In the genomic region with DNA sequence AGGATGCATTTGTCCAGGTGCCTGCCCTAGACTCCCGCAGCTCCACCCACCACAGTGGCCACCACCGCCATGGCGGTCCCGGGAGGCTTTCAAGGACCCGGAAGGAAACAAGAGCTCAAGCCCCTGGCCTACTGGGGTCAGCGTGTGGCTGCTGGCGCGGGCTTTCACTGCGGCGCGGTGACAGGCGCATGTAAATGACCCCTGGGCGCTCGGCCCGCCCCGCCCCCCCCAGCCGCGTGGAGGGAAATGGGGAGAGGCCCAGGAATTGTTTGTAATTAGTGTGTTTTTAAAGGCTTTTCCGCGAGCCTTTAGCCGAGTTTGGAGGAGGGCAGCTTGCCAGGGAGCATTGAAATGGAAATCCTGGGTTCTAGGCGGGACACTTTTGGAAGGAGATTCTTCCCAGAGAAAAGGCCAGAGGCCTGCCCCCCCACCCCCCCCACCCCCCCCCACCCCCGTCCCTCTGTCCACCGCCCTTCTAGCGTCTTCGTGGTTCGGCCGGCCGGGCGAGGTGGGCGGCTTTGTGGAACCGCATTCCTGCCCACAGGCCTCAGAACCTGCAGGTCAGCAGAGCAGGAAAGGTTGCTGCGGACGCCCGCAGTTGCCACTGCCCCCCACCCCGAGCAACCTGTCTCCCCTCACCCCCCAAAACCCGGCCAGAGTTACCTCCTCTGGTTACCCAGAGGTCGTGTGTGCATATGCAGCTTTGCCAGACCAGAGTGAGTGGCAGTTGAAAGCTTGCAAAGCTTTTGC, we compare ENCODE assay signal across 9 mouse cellular contexts. TPM values are rescaled to one million over a fixed set of nuclear protein-coding genes. Genes with fewer than 3 reads are reported as not detected.
DNase-seq lines count a peak whose midpoint lies in the region; ATAC-seq lines count a peak whose summit lies in the region.
"Had no signal": no experiment of that assay in that cellular context is flagged by ENCODE, and none has a peak within 500 bp of the region (broad histone marks: within the 10 kb centered on the region; RNA-seq: fewer than 3 reads in every experiment).

No protein-coding gene starts in this region.

- H3K9me3 ChIP-seq in heart, embryonic 15.5 days (replicated peaks): no peaks in the 10 kb centered on the region
- H3K9me3 ChIP-seq in embryonic facial prominence, embryonic 15.5 days (replicated peaks): no peaks in the 10 kb centered on the region
- no peaks in the 10 kb centered on the region for H3K9me3 ChIP-seq in midbrain, embryonic 16.5 days (replicated peaks; ENCODE audit: control insufficient read depth, low read length, poor library complexity, severe bottlenecking)

- H3K27ac ChIP-seq in heart, embryonic 15.5 days: no peak overlapping the region
- H3K27ac ChIP-seq in embryonic facial prominence, embryonic 15.5 days (replicated peaks): peak overlapping the region; percentile 51
- no peak overlapping the region for H3K27ac ChIP-seq in midbrain, embryonic 16.5 days (ENCODE audit: low read length)

- no peaks in the 10 kb centered on the region for H3K36me3 ChIP-seq in heart, embryonic 15.5 days
- H3K36me3 ChIP-seq in embryonic facial prominence, embryonic 15.5 days: no peaks in the 10 kb centered on the region
- H3K36me3 ChIP-seq in midbrain, embryonic 16.5 days (ENCODE audit: control insufficient read depth, insufficient read depth, low read length): no peaks in the 10 kb centered on the region

- H3K4me1 ChIP-seq in heart, embryonic 15.5 days (replicated peaks): peaks cover 6% of the 10 kb centered on the region
- peaks cover 12% of the 10 kb centered on the region for H3K4me1 ChIP-seq in embryonic facial prominence, embryonic 15.5 days
- 0 out of 2 replicates have a peak, but pooled peaks cover 3% of the 10 kb centered on the region for H3K4me1 ChIP-seq in midbrain, embryonic 16.5 days (ENCODE audit: control insufficient read depth, insufficient read depth, low read length)

- H3K4me2 ChIP-seq in heart, embryonic 15.5 days: peak overlapping the region; percentile 23
- 0 out of 2 replicates have a peak overlapping the region, but pooled peaks have one; percentile 15 for H3K4me2 ChIP-seq in embryonic facial prominence, embryonic 15.5 days (replicated peaks)
- H3K4me2 ChIP-seq in midbrain, embryonic 16.5 days (ENCODE audit: low read length): 0 out of 2 replicates have a peak overlapping the region, but pooled peaks have one; percentile 14

- intact Hi-C loops in heart, postnatal 14 days (cut with DNase I): no loop called here

- ATAC-seq in heart, embryonic 15.5 days (replicated peaks; ENCODE audit: insufficient number of reproducible peaks, insufficient read depth, low FRiP score, low read depth): no peak; the same call in 1 of the 2 replicates
- ATAC-seq in embryonic facial prominence, embryonic 15.5 days (ENCODE audit: insufficient number of reproducible peaks, low FRiP score, low TSS enrichment, low read depth): 0 out of 2 replicates have a peak, but pooled peaks have one; percentile 19
- ATAC-seq in midbrain, embryonic 16.5 days: peak; percentile 21; the same call in 1 of the 2 replicates

- 22% methylated on average over 34 of the region's 38 CpGs for WGBS in heart, embryonic 15.5 days
- WGBS in embryonic facial prominence, embryonic 15.5 days: 21% methylated on average over 29 of the region's 38 CpGs
- WGBS in midbrain, embryonic 16.5 days: 25% methylated on average over 37 of the region's 38 CpGs

- H3K9ac ChIP-seq in heart, embryonic 15.5 days: no peak overlapping the region
- H3K9ac ChIP-seq in embryonic facial prominence, embryonic 15.5 days: no peak overlapping the region
- no peak overlapping the region for H3K9ac ChIP-seq in midbrain, embryonic 16.5 days (ENCODE audit: low read depth, low read length)

- no peak for DNase-seq in heart, postnatal 14 days
- peak; percentile 54 for DNase-seq in kidney, postnatal 14 days
- DNase-seq in cerebellum, adult 8-10 months: no peak
- no peak for DNase-seq in layer of hippocampus, adult 9-11 months
- no peak for DNase-seq in MN1 (ENCODE audit: low spot score)

- peaks cover 25% of the 10 kb centered on the region for H3K27me3 ChIP-seq in heart, embryonic 15.5 days
- peaks cover 22% of the 10 kb centered on the region for H3K27me3 ChIP-seq in embryonic facial prominence, embryonic 15.5 days
- H3K27me3 ChIP-seq in midbrain, embryonic 16.5 days (ENCODE audit: control insufficient read depth, insufficient read depth, low read depth, low read length): peaks cover 12% of the 10 kb centered on the region; the same call in 1 of the 2 replicates
- H3K27me3 ChIP-seq: CH12.LX had no signal

- no peak overlapping the region for H3K4me3 ChIP-seq in heart, embryonic 15.5 days
- H3K4me3 ChIP-seq in embryonic facial prominence, embryonic 15.5 days (replicated peaks): no peak overlapping the region
- H3K4me3 ChIP-seq in midbrain, embryonic 16.5 days (ENCODE audit: low read depth, low read length): no peak overlapping the region

RNA-seq across cellular contexts. Expression of a gene that starts 28.1 kb away (rescaled TPM):
- 85.7 and 91.5 TPM in 2 replicates for polyA plus RNA-seq in heart, embryonic 15.5 days (2015; fragmentation: Nextera tagmentation; extraction: Ambion mirVana)
- total RNA-seq in heart, postnatal 14 days (2021): 10 to 100 TPM; 26.8 to 29.9 TPM
- 158 and 176 TPM in 2 replicates for polyA plus RNA-seq in embryonic facial prominence, embryonic 15.5 days (2015; fragmentation: Nextera tagmentation; extraction: Ambion mirVana)
- polyA plus RNA-seq in midbrain, embryonic 16.5 days (2015; fragmentation: Nextera tagmentation; extraction: Ambion mirVana): 431 and 432 TPM in 2 replicates
